Comparison of ENCODE assay signal across 8 mouse cellular contexts in the genomic region with DNA sequence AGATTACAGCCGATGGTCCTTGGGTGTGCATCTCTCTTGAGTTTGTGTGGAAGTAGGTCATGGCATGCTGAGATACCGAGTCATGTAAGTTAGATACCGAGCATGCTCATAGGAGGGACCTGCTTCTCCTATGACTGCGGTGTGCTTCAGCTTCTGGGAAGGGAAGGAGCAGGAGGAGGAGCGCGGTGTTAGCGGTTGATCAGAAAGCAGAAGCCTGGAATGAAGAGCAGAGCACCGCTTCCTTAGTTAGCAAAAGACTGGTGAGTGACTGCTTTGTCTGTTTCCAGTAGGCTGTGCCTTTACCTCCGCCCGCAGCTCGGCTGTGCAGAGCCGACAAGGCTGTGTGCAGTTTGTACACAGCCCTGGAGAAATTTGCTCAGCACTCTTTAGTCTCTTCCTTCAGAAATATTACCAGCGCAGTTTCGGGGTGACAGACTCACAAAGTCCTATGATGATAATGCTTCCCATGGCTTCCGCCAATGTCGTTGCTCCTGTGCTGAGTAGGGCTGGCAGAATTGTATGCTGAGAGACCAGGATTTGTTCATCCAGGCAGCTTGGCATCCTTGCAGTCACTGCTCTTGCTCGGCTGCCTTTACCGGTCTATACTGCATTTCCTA.
DNase-seq lines count a peak whose midpoint lies in the region; ATAC-seq and TF ChIP-seq lines count a peak whose summit lies in the region.

No protein-coding gene starts in this region.

- peaks cover 32% of the 10 kb centered on the region for H3K4me1 ChIP-seq in limb, embryonic 14.5 days (ENCODE audit: control insufficient read depth, insufficient read depth, low read length)

- TF ChIP-seq POLR2A in limb, embryonic 14.5 days (IDR thresholded peaks at IDR 0.05; ENCODE audit: borderline replicate concordance, extremely low read depth, insufficient read depth, insufficient read length): no peak

- H3K27me3 ChIP-seq in limb, embryonic 14.5 days (ENCODE audit: control insufficient read depth, insufficient read depth, low read length): no peaks in the 10 kb centered on the region

- 77% methylated on average over 18 of the region's 18 CpGs for WGBS in limb, embryonic 14.5 days

- peak; percentile 78 for ATAC-seq in frontal cortex, adult (ENCODE audit: low TSS enrichment)
- no peak for ATAC-seq in limb, embryonic 14.5 days (ENCODE audit: low FRiP score, low read depth)

- peak overlapping the region; percentile 9 for H3K27ac ChIP-seq in limb, embryonic 14.5 days (replicated peaks; ENCODE audit: low read depth, low read length)

- no peak overlapping the region for H3K4me3 ChIP-seq in limb, embryonic 14.5 days (replicated peaks; ENCODE audit: low read length)

- H3K9me3 ChIP-seq in limb, embryonic 14.5 days (ENCODE audit: control insufficient read depth, low read length): no peaks in the 10 kb centered on the region

- H3K4me2 ChIP-seq in limb, embryonic 14.5 days (replicated peaks; ENCODE audit: low read depth, low read length, severe bottlenecking): no peak overlapping the region; the same call in 1 of the 2 replicates

- H3K36me3 ChIP-seq in limb, embryonic 14.5 days (ENCODE audit: control insufficient read depth, insufficient read depth, low read length): no peaks in the 10 kb centered on the region

- peak overlapping the region; percentile 28; the same call in 1 of the 2 replicates for H3K9ac ChIP-seq in limb, embryonic 14.5 days (ENCODE audit: low read depth, low read length, severe bottlenecking)

- no peak for DNase-seq in frontal cortex, postnatal 14 days (ENCODE audit: low spot score in 2 of 2)
- DNase-seq in lung, postnatal 25 days (ENCODE audit: low spot score): peak; percentile 16
- no peak for DNase-seq in lung, postnatal 10 days
- DNase-seq in limb, embryonic 14.5 days (ENCODE audit: low spot score): no peak
- peak; percentile 35 for DNase-seq in thymus, postnatal 14 days
- DNase-seq in adrenal gland, postnatal 36 days: no peak
- no peak for DNase-seq in spleen, postnatal 10 days (ENCODE audit: low spot score in 2 of 2)

Comparison
In these comparisons a context has a peak if more than half of its experiments do, and no peak if none do; other contexts are left out.
1. DNase-seq: peak in lung, postnatal 25 days (single experiment) and thymus, postnatal 14 days (single experiment); none in frontal cortex, postnatal 14 days (0 of 2), lung, postnatal 10 days (single experiment), limb, embryonic 14.5 days (single experiment), adrenal gland, postnatal 36 days (0 of 2) and spleen, postnatal 10 days (0 of 2).